Comparison of ENCODE assay signal across 9 mouse cellular contexts in the genomic region with DNA sequence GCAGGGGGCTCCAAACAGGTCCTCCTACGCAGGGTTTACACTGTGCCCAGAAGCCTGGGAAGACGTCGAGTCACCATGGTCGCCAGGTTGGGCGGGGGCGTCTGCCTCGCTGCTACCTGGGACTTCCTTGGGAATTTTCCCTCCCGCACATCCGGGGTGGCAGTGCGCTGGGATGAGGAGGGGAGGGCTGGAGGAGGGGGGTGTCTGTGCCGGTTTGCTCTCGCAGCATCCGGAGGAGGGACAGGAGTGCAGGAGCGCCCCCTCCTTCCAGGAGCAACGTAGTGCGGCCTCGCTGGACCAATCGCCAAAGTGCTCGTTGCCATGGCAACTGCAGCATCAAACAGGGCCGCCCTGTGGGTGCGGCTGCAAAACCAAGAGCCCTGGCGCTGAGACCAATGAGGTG.
DNase-seq lines count a peak whose midpoint lies in the region; ATAC-seq and TF ChIP-seq lines count a peak whose summit lies in the region.
"Had no signal": no experiment of that assay in that cellular context is flagged by ENCODE, and none has a peak within 500 bp of the region (broad histone marks: within the 10 kb centered on the region; RNA-seq: fewer than 3 reads in every experiment).

No protein-coding gene starts in this region.

- peak; percentile 90 for ATAC-seq in forebrain, embryonic 14.5 days
- peak; percentile 54 for ATAC-seq in heart, postnatal 0 days (ENCODE audit: insufficient read depth, low read depth)
- ATAC-seq in liver, embryonic 11.5 days (replicated peaks; ENCODE audit: low FRiP score) = peak; percentile 32; the same call in 1 of the 2 replicates
- peak; percentile 87 for ATAC-seq in neural tube, embryonic 11.5 days (ENCODE audit: insufficient read depth, low FRiP score, low TSS enrichment)
- ATAC-seq in stomach, embryonic 15.5 days (ENCODE audit: insufficient read depth, low FRiP score, low read depth) = peak; percentile 56; the same call in 1 of the 2 replicates

- H3K79me2 ChIP-seq in C2C12 (ENCODE audit: control insufficient read depth, insufficient read depth) = no peaks in the 10 kb centered on the region

- no peak overlapping the region for H3K4me3 ChIP-seq in C2C12 (ENCODE audit: insufficient read depth, poor library complexity, severe bottlenecking)
- H3K4me3 ChIP-seq in forebrain, embryonic 14.5 days (ENCODE audit: low read depth, low read length) = peak overlapping the region; percentile 27
- H3K4me3 ChIP-seq in heart, postnatal 0 days (ENCODE audit: low read depth, low read length) = no peak overlapping the region
- H3K4me3 ChIP-seq in liver, embryonic 11.5 days (ENCODE audit: low read depth, low read length) = no peak overlapping the region
- peak overlapping the region; percentile 12 for H3K4me3 ChIP-seq in neural tube, embryonic 11.5 days (ENCODE audit: low read depth, low read length)
- H3K4me3 ChIP-seq in stomach, embryonic 15.5 days (replicated peaks) = no peak overlapping the region

- peak; percentile 12 for DNase-seq in c-Kit-positive CD71-positive TER-119-positive erythroid progenitor cells, embryonic 14.5 days (ENCODE audit: low spot score)
- peak; percentile 96 for DNase-seq in forebrain, embryonic 14.5 days (ENCODE audit: low spot score)
- DNase-seq in heart, postnatal 0 days (ENCODE audit: low spot score) = no peak
- DNase-seq in kidney, postnatal 14 days = peak; percentile 55
- peak; percentile 48 for DNase-seq in liver, embryonic 11.5 days (ENCODE audit: low spot score)
- DNase-seq in neural tube, embryonic 11.5 days (ENCODE audit: low spot score) = peak; percentile 89

- H3K27me3 ChIP-seq in C2C12 (ENCODE audit: control insufficient read depth, insufficient read depth, insufficient read length) = peaks cover 27% of the 10 kb centered on the region
- no peaks in the 10 kb centered on the region for H3K27me3 ChIP-seq in forebrain, embryonic 14.5 days (replicated peaks; ENCODE audit: control insufficient read depth, insufficient read depth, low read length)
- H3K27me3 ChIP-seq in heart, postnatal 0 days (ENCODE audit: control insufficient read depth, insufficient read depth, low read length) = no peaks in the 10 kb centered on the region
- H3K27me3 ChIP-seq in liver, embryonic 11.5 days (replicated peaks; ENCODE audit: control insufficient read depth, insufficient read depth, low read length) = peaks cover 14% of the 10 kb centered on the region
- H3K27me3 ChIP-seq in neural tube, embryonic 11.5 days (ENCODE audit: control insufficient read depth, insufficient read depth, low read length) = no peaks in the 10 kb centered on the region
- H3K27me3 ChIP-seq in stomach, embryonic 15.5 days (replicated peaks) = no peaks in the 10 kb centered on the region

- H3K36me3 ChIP-seq in C2C12 (ENCODE audit: control insufficient read depth, insufficient read depth) = no peaks in the 10 kb centered on the region
- no peaks in the 10 kb centered on the region for H3K36me3 ChIP-seq in forebrain, embryonic 14.5 days (ENCODE audit: control insufficient read depth, insufficient read depth, low read length)
- no peaks in the 10 kb centered on the region for H3K36me3 ChIP-seq in heart, postnatal 0 days (replicated peaks; ENCODE audit: control insufficient read depth, insufficient read depth, low read length)
- H3K36me3 ChIP-seq in liver, embryonic 11.5 days (ENCODE audit: control insufficient read depth, insufficient read depth, low read length) = no peaks in the 10 kb centered on the region
- no peaks in the 10 kb centered on the region for H3K36me3 ChIP-seq in neural tube, embryonic 11.5 days (ENCODE audit: control insufficient read depth, insufficient read depth, low read length)
- no peaks in the 10 kb centered on the region for H3K36me3 ChIP-seq in stomach, embryonic 15.5 days
- H3K36me3 ChIP-seq: G1E had no signal

- H3ac ChIP-seq in C2C12 (ENCODE audit: control insufficient read depth, insufficient read length, low read depth) = no peak overlapping the region

- peak; percentile 11 for TF ChIP-seq CTCF in C2C12 (IDR thresholded peaks at IDR 0.05; ENCODE audit: control insufficient read depth, insufficient read depth, insufficient read length)
- 0 out of 2 replicates have a peak, but pooled peaks have one; percentile 12 for TF ChIP-seq CTCF in heart, postnatal 0 days (IDR thresholded peaks at IDR 0.05; ENCODE audit: low read depth)

- H3K9ac ChIP-seq in forebrain, embryonic 14.5 days (ENCODE audit: low read length) = peak overlapping the region; percentile 40; the same call in 1 of the 2 replicates
- H3K9ac ChIP-seq in heart, postnatal 0 days (replicated peaks; ENCODE audit: low read depth, low read length) = no peak overlapping the region
- no peak overlapping the region for H3K9ac ChIP-seq in liver, embryonic 11.5 days (ENCODE audit: low read depth, low read length)
- peak overlapping the region; percentile 39 for H3K9ac ChIP-seq in neural tube, embryonic 11.5 days (ENCODE audit: low read length)
- H3K9ac ChIP-seq in stomach, embryonic 15.5 days = no peak overlapping the region

- H3K27ac ChIP-seq in forebrain, embryonic 14.5 days (ENCODE audit: low read depth, low read length) = no peak overlapping the region
- no peak overlapping the region for H3K27ac ChIP-seq in heart, postnatal 0 days (ENCODE audit: low read depth)
- no peak overlapping the region for H3K27ac ChIP-seq in liver, embryonic 11.5 days (ENCODE audit: low read depth, low read length)
- H3K27ac ChIP-seq in neural tube, embryonic 11.5 days (ENCODE audit: low read depth, low read length) = no peak overlapping the region
- H3K27ac ChIP-seq in stomach, embryonic 15.5 days = no peak overlapping the region

- no peaks in the 10 kb centered on the region for H3K79me3 ChIP-seq in C2C12 (ENCODE audit: low read depth)

- peak overlapping the region; percentile 51 for H3K4me2 ChIP-seq in forebrain, embryonic 14.5 days (ENCODE audit: low read length)
- H3K4me2 ChIP-seq in heart, postnatal 0 days (ENCODE audit: low read depth, low read length) = 0 out of 2 replicates have a peak overlapping the region, but pooled peaks have one; percentile 24
- no peak overlapping the region for H3K4me2 ChIP-seq in liver, embryonic 11.5 days
- H3K4me2 ChIP-seq in neural tube, embryonic 11.5 days (ENCODE audit: low read depth) = peak overlapping the region; percentile 44
- H3K4me2 ChIP-seq in stomach, embryonic 15.5 days = peak overlapping the region; percentile 36; the same call in 1 of the 2 replicates

- no peaks in the 10 kb centered on the region for H3K9me3 ChIP-seq in forebrain, embryonic 14.5 days (replicated peaks; ENCODE audit: control insufficient read depth, low read length)
- H3K9me3 ChIP-seq in heart, postnatal 0 days (replicated peaks; ENCODE audit: control insufficient read depth, low read length) = no peaks in the 10 kb centered on the region
- H3K9me3 ChIP-seq in liver, embryonic 11.5 days (ENCODE audit: control insufficient read depth, low read length) = no peaks in the 10 kb centered on the region
- no peaks in the 10 kb centered on the region for H3K9me3 ChIP-seq in neural tube, embryonic 11.5 days (ENCODE audit: control insufficient read depth, low read length)
- no peaks in the 10 kb centered on the region for H3K9me3 ChIP-seq in stomach, embryonic 15.5 days
- H3K9me3 ChIP-seq: G1E had no signal

- WGBS in forebrain, embryonic 14.5 days = under 1% methylated on average over 22 of the region's 22 CpGs
- 15% methylated on average over 22 of the region's 22 CpGs for WGBS in heart, postnatal 0 days
- 3% methylated on average over 21 of the region's 22 CpGs for WGBS in liver, embryonic 11.5 days
- 2% methylated on average over 22 of the region's 22 CpGs for WGBS in neural tube, embryonic 11.5 days
- WGBS in stomach, embryonic 15.5 days = 2% methylated on average over 22 of the region's 22 CpGs

- no peak for TF ChIP-seq EP300 in heart, postnatal 0 days (IDR thresholded peaks at IDR 0.05; ENCODE audit: low read depth)

- H3K4me1 ChIP-seq in forebrain, embryonic 14.5 days (ENCODE audit: control insufficient read depth, insufficient read depth, low read length) = peaks cover 30% of the 10 kb centered on the region
- peaks cover 28% of the 10 kb centered on the region for H3K4me1 ChIP-seq in heart, postnatal 0 days (ENCODE audit: control insufficient read depth, insufficient read depth)
- no peaks in the 10 kb centered on the region; the same call in 1 of the 2 replicates for H3K4me1 ChIP-seq in liver, embryonic 11.5 days (replicated peaks; ENCODE audit: control insufficient read depth, insufficient read depth, low read length)
- peaks cover 10% of the 10 kb centered on the region; the same call in 1 of the 2 replicates for H3K4me1 ChIP-seq in neural tube, embryonic 11.5 days (ENCODE audit: control insufficient read depth, insufficient read depth, low read length)
- peaks cover 4% of the 10 kb centered on the region; the same call in 1 of the 2 replicates for H3K4me1 ChIP-seq in stomach, embryonic 15.5 days

TF ChIP-seq in C2C12, 6 proteins besides CTCF, POLR2A, EP300 and RAD21:
- TF ChIP-seq MAX (IDR thresholded peaks at IDR 0.05) (no peak), FOSL1 (IDR thresholded peaks at IDR 0.05; ENCODE audit: insufficient read depth, low read length, poor library complexity, severe bottlenecking) (no peak), MYOD1 (IDR thresholded peaks at IDR 0.05; ENCODE audit: control insufficient read depth, insufficient read length, low read depth) (no peak), MYOG (IDR thresholded peaks at IDR 0.05; ENCODE audit: control insufficient read depth, extremely low read depth, insufficient read length) (no peak), USF1 (IDR thresholded peaks at IDR 0.05; ENCODE audit: low read depth) (no peak), CEBPB (IDR thresholded peaks at IDR 0.05; ENCODE audit: low read depth) (no peak)

Comparison
In these comparisons a context has a peak if more than half of its experiments do, and no peak if none do; other contexts are left out.
1. H3K4me3 ChIP-seq: peak in forebrain, embryonic 14.5 days (single experiment) and neural tube, embryonic 11.5 days (single experiment); none in C2C12 (single experiment), heart, postnatal 0 days (single experiment), liver, embryonic 11.5 days (single experiment) and stomach, embryonic 15.5 days (single experiment).
2. ATAC-seq: peak in every context shown above with its lines; median percentile 90 in forebrain, embryonic 14.5 days; 87 in neural tube, embryonic 11.5 days; 56 in stomach, embryonic 15.5 days; 54 in heart, postnatal 0 days; 32 in liver, embryonic 11.5 days.
3. H3K9ac ChIP-seq: peak in forebrain, embryonic 14.5 days (single experiment) and neural tube, embryonic 11.5 days (single experiment); none in heart, postnatal 0 days (single experiment), liver, embryonic 11.5 days (single experiment) and stomach, embryonic 15.5 days (single experiment).